13 mouse cellular contexts compared by ENCODE assay signal in genomic region chr11:67757373-67758167, GRCm38 (mm10). TPM values are rescaled to one million over a fixed set of nuclear protein-coding genes. Genes with fewer than 3 reads are reported as not detected.
DNase-seq lines count a peak whose midpoint lies in the region; TF ChIP-seq lines count a peak whose summit lies in the region.
"Had no signal": no experiment of that assay in that cellular context is flagged by ENCODE, and none has a peak within 500 bp of the region (broad histone marks: within the 10 kb centered on the region; RNA-seq: fewer than 3 reads in every experiment).

No protein-coding gene starts in this region.

- peaks cover 0 to 6% of the 10 kb centered on the region in 2 experiments; a peak in 1 of 4 replicates for H3K4me1 ChIP-seq in CH12.LX (ENCODE audit: control insufficient read depth in 1 of 2, insufficient read depth in 2 of 2)
- H3K4me1 ChIP-seq in cortical plate, adult 2 months (ENCODE audit: control insufficient read depth, insufficient read depth, low read length) = no peaks in the 10 kb centered on the region; the same call in 1 of the 2 replicates
- H3K4me1 ChIP-seq in limb, embryonic 10.5 days = no peaks in the 10 kb centered on the region
- H3K4me1 ChIP-seq: heart, embryonic 13.5 days; kidney, embryonic 15.5 days; limb, embryonic 13.5 days had no signal

- dilution Hi-C loops in CH12.LX (cut with MboI; ENCODE audit: extremely low pct_ligation_motif_present, extremely low pct_unique_long_range_greater_than_20kb, low sequenced_read_pairs) = no loop called here

- intact Hi-C loops in left cerebral cortex, adult 2 months (cut with DNase I) = no loop called here

- no peak for TF ChIP-seq EP300 in CH12.LX (IDR thresholded peaks at IDR 0.05; ENCODE audit: low read length)

- TF ChIP-seq CTCF in left cerebral cortex, adult 2 months (IDR thresholded peaks at IDR 0.05) = peak; percentile 34
- peak; percentile 55 to 82 for TF ChIP-seq CTCF in CH12.LX (conservative IDR thresholded peaks at IDR 0.05 in 1 of 2, IDR thresholded peaks at IDR 0.05 in 1 of 2; ENCODE audit: low read depth in 2 of 2, low read length in 2 of 2)
- peak; percentile 21; the same call in 1 of the 2 replicates for TF ChIP-seq CTCF in cortical plate, adult 2 months (IDR thresholded peaks at IDR 0.05; ENCODE audit: extremely low read depth, insufficient read depth, low read length)

- in situ Hi-C loops in CH12.LX (cut with MboI; ENCODE audit: low pct_ligation_motif_present, low pct_unique_long_range_greater_than_20kb, low sequenced_read_pairs) = no loop called here

- H3K4me3 ChIP-seq in left cerebral cortex, adult 2 months = no peak overlapping the region
- no peak overlapping the region for H3K4me3 ChIP-seq in CH12.LX (replicated peaks in 1 of 3; ENCODE audit: low read depth in 2 of 3, low read length in 2 of 3, poor library complexity in 1 of 3)
- no peak overlapping the region for H3K4me3 ChIP-seq in cortical plate, adult 2 months (ENCODE audit: insufficient read depth, low read length)
- no peak overlapping the region for H3K4me3 ChIP-seq in limb, embryonic 10.5 days
- H3K4me3 ChIP-seq: erythroblast, embryonic 14.5 days; heart, embryonic 13.5 days; kidney, embryonic 15.5 days; limb, embryonic 13.5 days had no signal

- H3K27ac ChIP-seq in left cerebral cortex, adult 2 months = no peak overlapping the region
- H3K27ac ChIP-seq in CH12.LX (ENCODE audit: insufficient read depth, low read depth) = no peak overlapping the region
- no peak overlapping the region for H3K27ac ChIP-seq in cortical plate, adult 2 months (ENCODE audit: insufficient read depth, low read length)
- H3K27ac ChIP-seq in limb, embryonic 10.5 days = no peak overlapping the region
- H3K27ac ChIP-seq: heart, embryonic 13.5 days; kidney, embryonic 15.5 days; limb, embryonic 13.5 days had no signal

- peak; percentile 39 to 46 for DNase-seq in cerebellum, postnatal 25 days
- no peak for DNase-seq in cerebellum, adult 9-11 months
- DNase-seq in left cerebral cortex, adult 2 months (ENCODE audit: extremely low spot score in 1 of 2, low spot score in 2 of 2) = no peak
- DNase-seq in left cerebral cortex, adult 8-10 months (ENCODE audit: low spot score in 2 of 2) = no peak
- DNase-seq in CH12.LX (ENCODE audit: extremely low read depth) = peak; percentile 54
- DNase-seq in layer of hippocampus, postnatal 14 days (ENCODE audit: low spot score in 2 of 2) = no peak
- DNase-seq in limb, embryonic 10.5 days (ENCODE audit: low spot score) = no peak

- no peak for TF ChIP-seq POLR2A in CH12.LX (IDR thresholded peaks at IDR 0.05; ENCODE audit: low read depth, low read length)
- no peak for TF ChIP-seq POLR2A in cortical plate, adult 2 months (IDR thresholded peaks at IDR 0.05; ENCODE audit: extremely low read depth, insufficient read depth, low read length)

- no peaks in the 10 kb centered on the region for H3K79me2 ChIP-seq in CH12.LX (replicated peaks; ENCODE audit: control insufficient read depth, extremely low read depth, insufficient read depth, poor library complexity, severe bottlenecking)

- no peaks in the 10 kb centered on the region for H3K36me3 ChIP-seq in CH12.LX (replicated peaks in 1 of 2; ENCODE audit: control insufficient read depth in 1 of 2, insufficient read depth in 1 of 2, low read length in 1 of 2)
- no peaks in the 10 kb centered on the region for H3K36me3 ChIP-seq in limb, embryonic 10.5 days
- H3K36me3 ChIP-seq: G1E; heart, embryonic 13.5 days; kidney, embryonic 15.5 days; limb, embryonic 13.5 days had no signal

- no peak overlapping the region for H3K9ac ChIP-seq in CH12.LX (ENCODE audit: insufficient read depth, low read depth)
- H3K9ac ChIP-seq: heart, embryonic 13.5 days; kidney, embryonic 15.5 days; limb, embryonic 13.5 days had no signal

- TF ChIP-seq RAD21 in CH12.LX (IDR thresholded peaks at IDR 0.05; ENCODE audit: low read depth, low read length) = peak; percentile 54

- H3K4me2 ChIP-seq in CH12.LX (ENCODE audit: insufficient read depth, low read depth, poor library complexity, severe bottlenecking) = no peak overlapping the region
- H3K4me2 ChIP-seq: heart, embryonic 13.5 days; kidney, embryonic 15.5 days; limb, embryonic 13.5 days had no signal

- no peaks in the 10 kb centered on the region for H3K9me3 ChIP-seq in CH12.LX (replicated peaks; ENCODE audit: low read length)
- H3K9me3 ChIP-seq in limb, embryonic 10.5 days (replicated peaks) = no peaks in the 10 kb centered on the region
- H3K9me3 ChIP-seq: heart, embryonic 13.5 days; kidney, embryonic 15.5 days; limb, embryonic 13.5 days had no signal

- H3K27me3 ChIP-seq in CH12.LX (replicated peaks) = peaks cover 4% of the 10 kb centered on the region
- H3K27me3 ChIP-seq in limb, embryonic 10.5 days (ENCODE audit: low read depth, poor library complexity, severe bottlenecking) = no peaks in the 10 kb centered on the region
- H3K27me3 ChIP-seq: kidney, embryonic 15.5 days; limb, embryonic 13.5 days had no signal

- 72% methylated on average over 15 of the region's 15 CpGs for WGBS in limb, embryonic 10.5 days

TF ChIP-seq in CH12.LX, 34 proteins besides CTCF, POLR2A, EP300 and RAD21:
- TF ChIP-seq SMC3 (IDR thresholded peaks at IDR 0.05; ENCODE audit: low read depth, low read length) (peak; percentile 66), NRF1 (IDR thresholded peaks at IDR 0.05; ENCODE audit: low read depth, low read length) (peak; percentile 82), ZMIZ1 (IDR thresholded peaks at IDR 0.05; ENCODE audit: low read depth, low read length) (no peak), BHLHE40 (IDR thresholded peaks at IDR 0.05; ENCODE audit: low read depth, low read length) (peak; percentile 32; the same call in 1 of the 2 replicates), GABPA (IDR thresholded peaks at IDR 0.05; ENCODE audit: insufficient replicate concordance, low read depth, low read length) (no peak)

RNA-seq across cellular contexts. Expression of gene Glp2r, which starts 13.4 kb away (rescaled TPM):
- 1 to 10 TPM; 1.2 to 2.0 TPM for total RNA-seq in left cerebral cortex, adult 2 months (2021)
- total RNA-seq in left cerebral cortex, adult 8-10 months (2022) = 1 to 10 TPM; 1.4 to 2.0 (median 1.8) TPM
- total RNA-seq in CH12.LX (2012; rRNA removed) = 0.04 TPM in 2 replicates
- 0.04 and 0.09 TPM in 2 replicates for total RNA-seq in CH12.LX (2014; rRNA removed)
- polyA plus RNA-seq in CH12.LX (2012; ENCODE audit: insufficient read length, low read depth) = 0.07 TPM in 1 of 2 replicates, not detected in the other
- 1.3 and 2.0 TPM in 2 replicates for polyA plus RNA-seq in cortical plate, adult 2 months (2012; rRNA removed)
- total RNA-seq in layer of hippocampus, postnatal 14 days (2021) = 1 to 10 TPM in 1 of 2 experiments, under 1 TPM in 1; 0.88 to 1.6 TPM
- not detected in 2 replicates for polyA plus RNA-seq in limb, embryonic 10.5 days (2016; fragmentation: Nextera tagmentation; extraction: Ambion mirVana)
- polyA plus RNA-seq: erythroblast, embryonic 14.5 days; G1E; heart, embryonic 13.5 days had no signal

RNA-seq across cellular contexts. Expression of gene Gsg1l2, which starts 16.8 kb away (rescaled TPM):
- total RNA-seq in left cerebral cortex, adult 2 months (2021) = not detected
- total RNA-seq in left cerebral cortex, adult 8-10 months (2022) = not detected
- total RNA-seq in CH12.LX (2012; rRNA removed) (not detected in 2 replicates), CH12.LX (2014; rRNA removed) (not detected in 2 replicates)
- not detected in 2 replicates for polyA plus RNA-seq in CH12.LX (2012; ENCODE audit: insufficient read length, low read depth)
- polyA plus RNA-seq in cortical plate, adult 2 months (2012; rRNA removed) = 0.08 TPM in 2 replicates
- not detected for total RNA-seq in layer of hippocampus, postnatal 14 days (2021)
- polyA plus RNA-seq in limb, embryonic 10.5 days (2016; fragmentation: Nextera tagmentation; extraction: Ambion mirVana) = not detected in 2 replicates
- total RNA-seq: G1E had no signal
- polyA plus RNA-seq: erythroblast, embryonic 14.5 days; G1E; heart, embryonic 13.5 days; kidney, embryonic 15.5 days; limb, embryonic 13.5 days had no signal

RNA-seq across cellular contexts. Expression of gene Dhrs7c, which starts 40.4 kb away (rescaled TPM):
- total RNA-seq in left cerebral cortex, adult 2 months (2021) = under 1 TPM in 1 of 2 experiments, not detected in 1; 0.32 TPM
- not detected for total RNA-seq in left cerebral cortex, adult 8-10 months (2022)
- total RNA-seq in CH12.LX (2012; rRNA removed) (not detected in 2 replicates), CH12.LX (2014; rRNA removed) (not detected in 2 replicates)
- polyA plus RNA-seq in CH12.LX (2012; ENCODE audit: insufficient read length, low read depth) = not detected in 2 replicates
- 0.13 and 0.15 TPM in 2 replicates for polyA plus RNA-seq in cortical plate, adult 2 months (2012; rRNA removed)
- 1 to 10 TPM in 1 of 2 experiments, under 1 TPM in 1; 0.48 to 1.5 TPM for total RNA-seq in layer of hippocampus, postnatal 14 days (2021)
- polyA plus RNA-seq in limb, embryonic 10.5 days (2016; fragmentation: Nextera tagmentation; extraction: Ambion mirVana) = not detected in 2 replicates
- total RNA-seq: G1E had no signal
- polyA plus RNA-seq: erythroblast, embryonic 14.5 days; G1E had no signal

Comparison
In these comparisons a context has a peak if more than half of its experiments do, and no peak if none do; other contexts are left out.
1. DNase-seq: peak in cerebellum, postnatal 25 days (2 of 2) and CH12.LX (single experiment); none in cerebellum, adult 9-11 months (single experiment), left cerebral cortex, adult 2 months (0 of 2), left cerebral cortex, adult 8-10 months (0 of 2), layer of hippocampus, postnatal 14 days (0 of 2) and limb, embryonic 10.5 days (single experiment).
2. Peak in every context shown above with its lines, with median percentiles within 50 percentile points of each other: CTCF ChIP-seq.